Mouse (Mus musculus): ENCODE measurements around the gene D430042O09Rik. TPM values are rescaled to one million over a fixed set of nuclear protein-coding genes. Genes with fewer than 3 reads are reported as not detected.

The D430042O09Rik gene
- polyA plus RNA-seq, 1 experiment from 2014 or later: 12.1 TPM

GRCm38 (mm10) chr7:125828561-125828960, 120.9 kb downstream of the D430042O09Rik start:
- no peak for ATAC-seq (ENCODE audit: insufficient read depth, low FRiP score, low TSS enrichment)
- no peaks in the 10 kb centered on the region for H3K9me3 ChIP-seq (ENCODE audit: control insufficient read depth, low read length)
- no peak overlapping the region for H3K27ac ChIP-seq (ENCODE audit: low read depth, low read length)
- no peak overlapping the region for H3K9ac ChIP-seq (ENCODE audit: low read length)
- H3K4me2 ChIP-seq (ENCODE audit: low read depth): no peak overlapping the region
- no peaks in the 10 kb centered on the region for H3K4me1 ChIP-seq (ENCODE audit: control insufficient read depth, insufficient read depth, low read length)
- no peaks in the 10 kb centered on the region for H3K27me3 ChIP-seq (ENCODE audit: control insufficient read depth, insufficient read depth, low read length)
- no peak overlapping the region for H3K4me3 ChIP-seq (ENCODE audit: low read depth, low read length)
- no peak for DNase-seq (ENCODE audit: low spot score)
- no peaks in the 10 kb centered on the region for H3K36me3 ChIP-seq (ENCODE audit: control insufficient read depth, insufficient read depth, low read length)
- WGBS: 84% methylated on average over 5 of the region's 5 CpGs

- no peaks in the 10 kb centered on the region for H3K4me1 ChIP-seq (ENCODE audit: control insufficient read depth, insufficient read depth, low read length)
- H3K27me3 ChIP-seq (ENCODE audit: control insufficient read depth, insufficient read depth, low read length): no peaks in the 10 kb centered on the region
- DNase-seq (ENCODE audit: low spot score) (no peak), ATAC-seq (ENCODE audit: insufficient read depth, low FRiP score, low TSS enrichment) (no peak)
- no peak overlapping the region for H3K27ac ChIP-seq (ENCODE audit: low read depth, low read length)
- no peak overlapping the region for H3K4me2 ChIP-seq (ENCODE audit: low read depth)
- H3K9me3 ChIP-seq (ENCODE audit: control insufficient read depth, low read length): no peaks in the 10 kb centered on the region
- 64% methylated on average over 3 of the region's 3 CpGs for WGBS
- no peak overlapping the region for H3K4me3 ChIP-seq (ENCODE audit: low read depth, low read length)
- H3K9ac ChIP-seq (ENCODE audit: low read length): no peak overlapping the region
- no peaks in the 10 kb centered on the region for H3K36me3 ChIP-seq (ENCODE audit: control insufficient read depth, insufficient read depth, low read length)
Measured at GRCm38 (mm10) chr7:125829121-125829666, 121.5 kb downstream of the D430042O09Rik start.

- ATAC-seq (ENCODE audit: insufficient read depth, low FRiP score, low TSS enrichment): no peak
- Histone ChIP-seq H3K27me3 (ENCODE audit: control insufficient read depth, insufficient read depth, low read length) (no peaks in the 10 kb centered on the region), H3K9me3 (ENCODE audit: control insufficient read depth, low read length) (no peaks in the 10 kb centered on the region), H3K9ac (ENCODE audit: low read length) (no peak overlapping the region), H3K4me1 (ENCODE audit: control insufficient read depth, insufficient read depth, low read length) (no peaks in the 10 kb centered on the region), H3K4me2 (ENCODE audit: low read depth) (no peak overlapping the region), H3K4me3 (ENCODE audit: low read depth, low read length) (no peak overlapping the region), H3K36me3 (ENCODE audit: control insufficient read depth, insufficient read depth, low read length) (no peaks in the 10 kb centered on the region), H3K27ac (ENCODE audit: low read depth, low read length) (no peak overlapping the region)
- 61% methylated on average over 1 of the region's 1 CpGs for WGBS
- no peak for DNase-seq (ENCODE audit: low spot score)
Measured at GRCm38 (mm10) chr7:125832767-125833166, 125.1 kb downstream of the D430042O09Rik start.

GRCm38 (mm10) chr7:125833471-125833870, 125.8 kb downstream of the D430042O09Rik start:
- 91% methylated on average over 2 of the region's 2 CpGs for WGBS
- H3K9me3 ChIP-seq (ENCODE audit: control insufficient read depth, low read length): no peaks in the 10 kb centered on the region
- DNase-seq (ENCODE audit: low spot score): no peak
- no peaks in the 10 kb centered on the region for H3K27me3 ChIP-seq (ENCODE audit: control insufficient read depth, insufficient read depth, low read length)
- H3K4me3 ChIP-seq (ENCODE audit: low read depth, low read length): no peak overlapping the region
- ATAC-seq (ENCODE audit: insufficient read depth, low FRiP score, low TSS enrichment): no peak
- H3K4me1 ChIP-seq (ENCODE audit: control insufficient read depth, insufficient read depth, low read length): peaks cover 7% of the 10 kb centered on the region; the same call in 1 of the 2 replicates
- no peak overlapping the region for H3K9ac ChIP-seq (ENCODE audit: low read length)
- H3K4me2 ChIP-seq (ENCODE audit: low read depth): no peak overlapping the region
- no peak overlapping the region for H3K27ac ChIP-seq (ENCODE audit: low read depth, low read length)
- H3K36me3 ChIP-seq (ENCODE audit: control insufficient read depth, insufficient read depth, low read length): no peaks in the 10 kb centered on the region

- DNase-seq (ENCODE audit: low spot score): no peak
- H3K4me1 ChIP-seq (ENCODE audit: control insufficient read depth, insufficient read depth, low read length): peaks cover 7% of the 10 kb centered on the region; the same call in 1 of the 2 replicates
- no peak for ATAC-seq (ENCODE audit: insufficient read depth, low FRiP score, low TSS enrichment)
- H3K36me3 ChIP-seq (ENCODE audit: control insufficient read depth, insufficient read depth, low read length): no peaks in the 10 kb centered on the region
- H3K4me3 ChIP-seq (ENCODE audit: low read depth, low read length): no peak overlapping the region
- no peak overlapping the region for H3K9ac ChIP-seq (ENCODE audit: low read length)
- H3K27ac ChIP-seq (ENCODE audit: low read depth, low read length): no peak overlapping the region
- H3K27me3 ChIP-seq (ENCODE audit: control insufficient read depth, insufficient read depth, low read length): no peaks in the 10 kb centered on the region
- no peaks in the 10 kb centered on the region for H3K9me3 ChIP-seq (ENCODE audit: control insufficient read depth, low read length)
- WGBS: 60% methylated on average over 5 of the region's 5 CpGs
- no peak overlapping the region for H3K4me2 ChIP-seq (ENCODE audit: low read depth)
Measured at GRCm38 (mm10) chr7:125838078-125838742, 130.5 kb downstream of the D430042O09Rik start.

GRCm38 (mm10) chr7:125845611-125846010, 137.9 kb downstream of the D430042O09Rik start:
- no peak overlapping the region for H3K4me2 ChIP-seq (ENCODE audit: low read depth)
- no peak overlapping the region for H3K9ac ChIP-seq (ENCODE audit: low read length)
- H3K36me3 ChIP-seq (ENCODE audit: control insufficient read depth, insufficient read depth, low read length): no peaks in the 10 kb centered on the region
- H3K4me1 ChIP-seq (ENCODE audit: control insufficient read depth, insufficient read depth, low read length): no peaks in the 10 kb centered on the region
- ATAC-seq (ENCODE audit: insufficient read depth, low FRiP score, low TSS enrichment): no peak
- no peaks in the 10 kb centered on the region for H3K27me3 ChIP-seq (ENCODE audit: control insufficient read depth, insufficient read depth, low read length)
- H3K9me3 ChIP-seq (ENCODE audit: control insufficient read depth, low read length): no peaks in the 10 kb centered on the region
- 58% methylated on average over 1 of the region's 1 CpGs for WGBS
- H3K27ac ChIP-seq (ENCODE audit: low read depth, low read length): no peak overlapping the region
- no peak overlapping the region for H3K4me3 ChIP-seq (ENCODE audit: low read depth, low read length)
- no peak for DNase-seq (ENCODE audit: low spot score)

- Histone ChIP-seq H3K4me3 (ENCODE audit: low read depth, low read length) (no peak overlapping the region), H3K9ac (ENCODE audit: low read length) (no peak overlapping the region), H3K9me3 (ENCODE audit: control insufficient read depth, low read length) (no peaks in the 10 kb centered on the region), H3K4me2 (ENCODE audit: low read depth) (no peak overlapping the region), H3K27me3 (ENCODE audit: control insufficient read depth, insufficient read depth, low read length) (no peaks in the 10 kb centered on the region), H3K36me3 (ENCODE audit: control insufficient read depth, insufficient read depth, low read length) (no peaks in the 10 kb centered on the region), H3K27ac (ENCODE audit: low read depth, low read length) (no peak overlapping the region), H3K4me1 (ENCODE audit: control insufficient read depth, insufficient read depth, low read length) (no peaks in the 10 kb centered on the region)
- DNase-seq (ENCODE audit: low spot score): no peak
- WGBS: 85% methylated on average over 8 of the region's 8 CpGs
- no peak for ATAC-seq (ENCODE audit: insufficient read depth, low FRiP score, low TSS enrichment)
Measured at GRCm38 (mm10) chr7:125846866-125847527, 139.3 kb downstream of the D430042O09Rik start.

- 94% methylated on average over 2 of the region's 2 CpGs for WGBS
- no peaks in the 10 kb centered on the region for H3K36me3 ChIP-seq (ENCODE audit: control insufficient read depth, insufficient read depth, low read length)
Measured at GRCm38 (mm10) chr7:125847528-125847866, 139.8 kb downstream of the D430042O09Rik start.

GRCm38 (mm10) chr7:125859564-125859963, 151.9 kb downstream of the D430042O09Rik start:
- no peak overlapping the region for H3K9ac ChIP-seq (ENCODE audit: low read length)
- no peak for DNase-seq (ENCODE audit: low spot score)
- H3K4me1 ChIP-seq (ENCODE audit: control insufficient read depth, insufficient read depth, low read length): peaks cover 8% of the 10 kb centered on the region
- WGBS: 77% methylated on average over 3 of the region's 3 CpGs
- no peaks in the 10 kb centered on the region for H3K27me3 ChIP-seq (ENCODE audit: control insufficient read depth, insufficient read depth, low read length)
- H3K36me3 ChIP-seq (ENCODE audit: control insufficient read depth, insufficient read depth, low read length): no peaks in the 10 kb centered on the region
- H3K4me2 ChIP-seq (ENCODE audit: low read depth): no peak overlapping the region
- H3K4me3 ChIP-seq (ENCODE audit: low read depth, low read length): no peak overlapping the region
- no peak for ATAC-seq (ENCODE audit: insufficient read depth, low FRiP score, low TSS enrichment)
- H3K27ac ChIP-seq (ENCODE audit: low read depth, low read length): no peak overlapping the region
- H3K9me3 ChIP-seq (ENCODE audit: control insufficient read depth, low read length): no peaks in the 10 kb centered on the region

More at GRCm38 (mm10) chr7:125847528-125847866, 139.8 kb downstream of the D430042O09Rik start:
- H3K4me1 ChIP-seq (ENCODE audit: control insufficient read depth, insufficient read depth, low read length): no peaks in the 10 kb centered on the region
- no peak overlapping the region for H3K4me2 ChIP-seq (ENCODE audit: low read depth)
- no peak overlapping the region for H3K4me3 ChIP-seq (ENCODE audit: low read depth, low read length)
- no peak overlapping the region for H3K27ac ChIP-seq (ENCODE audit: low read depth, low read length)
- no peaks in the 10 kb centered on the region for H3K27me3 ChIP-seq (ENCODE audit: control insufficient read depth, insufficient read depth, low read length)
- ATAC-seq (ENCODE audit: insufficient read depth, low FRiP score, low TSS enrichment): no peak
- no peak overlapping the region for H3K9ac ChIP-seq (ENCODE audit: low read length)
- no peak for DNase-seq (ENCODE audit: low spot score)
- H3K9me3 ChIP-seq (ENCODE audit: control insufficient read depth, low read length): no peaks in the 10 kb centered on the region
